Mouse (Mus musculus): ENCODE measurements around the gene Rpl10a. TPM values are rescaled to one million over a fixed set of nuclear protein-coding genes. Genes with fewer than 3 reads are reported as not detected.

Gene Rpl10a
- 109 TPM for polyA plus RNA-seq (2014; fragmentation: Illumina TruSeq; extraction: RNeasy Lipid Tissue Mini Kit (QIAGEN cat#74804); ENCODE audit: low read depth, low replicate concordance)

GRCm38 (mm10) chr17:28328366-28328928 is at the start of gene Rpl10a:
Rpl10a (plus strand) TSS chr17:28328471.

DNA sequence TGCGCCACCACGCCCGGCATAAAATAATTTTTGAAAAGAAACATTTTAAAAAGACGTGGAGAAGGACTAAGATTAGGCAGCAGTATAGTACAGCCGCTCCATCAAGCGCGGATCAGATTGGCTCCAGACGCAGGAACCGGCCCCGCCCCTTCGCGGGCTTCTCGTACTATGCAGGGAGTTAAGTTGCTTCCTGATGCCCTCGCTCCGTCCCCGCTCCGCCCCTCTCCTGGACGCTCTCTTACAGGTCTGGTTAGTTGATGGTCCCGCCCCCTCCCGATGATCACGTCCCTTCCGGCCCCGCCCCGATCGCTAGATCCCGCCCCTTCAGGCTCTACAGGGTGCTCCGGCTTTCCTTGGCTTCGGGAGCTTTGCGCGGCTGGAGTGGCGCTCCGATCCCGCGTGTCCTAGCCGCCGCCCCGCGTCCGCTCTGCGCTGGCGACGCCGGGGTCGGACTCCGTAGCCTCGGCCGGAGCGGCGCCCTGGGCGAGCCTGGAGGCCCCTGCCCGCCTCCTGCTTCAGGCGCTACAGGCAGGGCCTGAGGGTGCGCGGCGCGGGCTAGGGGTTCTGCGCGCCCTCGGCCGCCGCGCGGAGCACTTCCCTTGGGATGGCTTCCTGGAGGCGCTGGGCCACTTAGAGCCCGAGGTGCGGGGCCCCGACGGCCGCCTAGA is 14.9 kb upstream of the Rpl10a start, which contains the start of gene Fance:
TSS of gene Fance (plus strand) at position 308 of the 668 bp plus-strand sequence.

GRCm38 (mm10) chr17:28350466-28351352 is 22.4 kb downstream of the Rpl10a start, which contains the start of gene Tead3:
Tead3 (minus strand) TSS chr17:28350817.

DNA sequence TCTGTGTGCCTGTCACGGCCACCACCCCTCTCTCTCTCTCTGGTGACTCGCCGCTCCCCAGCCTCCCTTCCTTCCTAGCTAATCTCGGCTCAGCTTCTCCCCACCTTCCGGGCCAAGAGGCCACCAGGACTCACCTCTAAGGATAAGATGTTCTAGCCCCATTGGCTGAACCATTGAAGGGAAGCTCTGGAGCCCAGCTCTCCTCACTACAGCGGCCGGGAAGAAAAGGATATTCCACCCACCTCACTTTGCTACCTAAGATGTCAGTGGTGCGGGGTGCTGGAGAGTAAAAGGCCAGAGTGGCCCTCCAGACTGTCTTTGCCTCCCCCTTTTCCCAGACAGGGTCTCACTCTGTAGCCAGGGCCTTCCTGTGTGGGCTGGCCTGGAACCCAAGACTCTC is 36.9 kb downstream of the Rpl10a start, which contains the start of gene Tulp1:
TSS of gene Tulp1 (minus strand) at position 101 of the 400 bp plus-strand sequence.

Other genes starting within 250 kb of the Rpl10a start
- not detected for gene Tcp11, start 247.8 kb upstream of the Rpl10a start, polyA plus RNA-seq (2014; fragmentation: Illumina TruSeq; extraction: RNeasy Lipid Tissue Mini Kit (QIAGEN cat#74804); ENCODE audit: low read depth, low replicate concordance)
- gene Scube3, start 186.3 kb upstream of the Rpl10a start, polyA plus RNA-seq (2014; fragmentation: Illumina TruSeq; extraction: RNeasy Lipid Tissue Mini Kit (QIAGEN cat#74804); ENCODE audit: low read depth, low replicate concordance): not detected
- gene Zfp523, start 151.3 kb upstream of the Rpl10a start, polyA plus RNA-seq (2014; fragmentation: Illumina TruSeq; extraction: RNeasy Lipid Tissue Mini Kit (QIAGEN cat#74804); ENCODE audit: low read depth, low replicate concordance): 0.72 TPM
- not detected for gene Def6, start 120.7 kb upstream of the Rpl10a start, polyA plus RNA-seq (2014; fragmentation: Illumina TruSeq; extraction: RNeasy Lipid Tissue Mini Kit (QIAGEN cat#74804); ENCODE audit: low read depth, low replicate concordance)
- gene Ppard, start 95.8 kb upstream of the Rpl10a start, polyA plus RNA-seq (2014; fragmentation: Illumina TruSeq; extraction: RNeasy Lipid Tissue Mini Kit (QIAGEN cat#74804); ENCODE audit: low read depth, low replicate concordance): 0.40 TPM
- not detected for gene Fance, start 15.0 kb upstream of the Rpl10a start, polyA plus RNA-seq (2014; fragmentation: Illumina TruSeq; extraction: RNeasy Lipid Tissue Mini Kit (QIAGEN cat#74804); ENCODE audit: low read depth, low replicate concordance)
- 0.50 TPM for gene Tead3, start 22.3 kb downstream of the Rpl10a start, polyA plus RNA-seq (2014; fragmentation: Illumina TruSeq; extraction: RNeasy Lipid Tissue Mini Kit (QIAGEN cat#74804); ENCODE audit: low read depth, low replicate concordance)
- not detected for gene Tulp1, start 36.8 kb downstream of the Rpl10a start, polyA plus RNA-seq (2014; fragmentation: Illumina TruSeq; extraction: RNeasy Lipid Tissue Mini Kit (QIAGEN cat#74804); ENCODE audit: low read depth, low replicate concordance)
- gene Fkbp5, start 189.1 kb downstream of the Rpl10a start, polyA plus RNA-seq (2014; fragmentation: Illumina TruSeq; extraction: RNeasy Lipid Tissue Mini Kit (QIAGEN cat#74804); ENCODE audit: low read depth, low replicate concordance): 14.0 TPM
- gene Armc12, start 202.3 kb downstream of the Rpl10a start, polyA plus RNA-seq (2014; fragmentation: Illumina TruSeq; extraction: RNeasy Lipid Tissue Mini Kit (QIAGEN cat#74804); ENCODE audit: low read depth, low replicate concordance): not detected
- gene Clpsl2, start 220.9 kb downstream of the Rpl10a start, polyA plus RNA-seq (2014; fragmentation: Illumina TruSeq; extraction: RNeasy Lipid Tissue Mini Kit (QIAGEN cat#74804); ENCODE audit: low read depth, low replicate concordance): not detected
- gene Clps, start 232.3 kb downstream of the Rpl10a start, polyA plus RNA-seq (2014; fragmentation: Illumina TruSeq; extraction: RNeasy Lipid Tissue Mini Kit (QIAGEN cat#74804); ENCODE audit: low read depth, low replicate concordance): not detected
- gene Lhfpl5, start 247.2 kb downstream of the Rpl10a start, polyA plus RNA-seq (2014; fragmentation: Illumina TruSeq; extraction: RNeasy Lipid Tissue Mini Kit (QIAGEN cat#74804); ENCODE audit: low read depth, low replicate concordance): not detected

Data from liver, adult 10 weeks (tissue).